Mouse (Mus musculus) spleen, embryonic (tissue): Measurements from ENCODE around the gene Pnkp.

Experiments
- CTCF ChIA-PET: fragments of 350-600 bp; sonication (Branson Sonifier 250); formaldehyde crosslinking; loops from one replicate; lab custom pipeline; 2022; lab: Charles Lee

Pnkp gene

DNA sequence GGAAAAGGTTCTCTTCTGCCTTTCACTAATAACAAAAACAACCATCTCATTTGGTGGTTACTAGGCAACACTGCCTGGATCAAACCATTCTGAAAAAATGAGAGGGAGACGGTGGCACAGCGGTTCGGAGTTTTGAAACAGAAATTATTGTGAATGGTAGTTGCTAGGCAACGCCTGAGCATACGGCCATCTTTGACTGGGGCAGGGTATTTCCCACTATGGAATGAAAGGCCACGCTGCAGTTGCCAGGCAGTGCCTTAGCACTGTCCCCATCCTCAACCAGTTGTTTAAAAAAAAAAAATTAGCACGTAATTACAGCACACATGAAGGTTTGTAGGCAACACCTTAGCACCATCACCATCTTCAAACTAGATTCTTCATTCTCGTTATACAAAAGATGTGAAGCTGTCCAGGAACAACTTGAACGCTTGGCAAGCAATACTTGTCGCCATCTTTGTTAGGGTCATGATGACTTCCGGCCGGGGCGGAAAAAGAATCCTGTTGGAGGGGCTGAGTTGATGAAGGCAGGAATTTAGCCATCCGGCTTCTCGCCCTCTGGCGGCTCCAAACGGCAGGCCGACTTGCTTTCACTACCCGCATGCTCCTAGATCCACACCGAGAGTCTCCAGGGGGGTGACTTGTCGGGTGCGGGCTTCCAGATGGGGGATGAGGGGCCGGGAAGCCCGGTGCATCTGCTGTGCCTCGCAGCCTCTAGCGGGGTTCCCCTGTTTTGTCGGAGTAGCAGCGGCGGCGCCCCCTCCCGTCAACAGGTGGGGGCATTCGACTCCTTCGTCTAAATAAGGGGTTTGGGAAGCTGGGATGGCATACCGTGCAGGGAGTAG is 38.9 kb downstream of the Pnkp start, which contains the start of gene Fuz:
Gene Fuz (plus strand): TSS at position 487 of the 842 bp plus-strand sequence.
- CTCF ChIA-PET: interaction anchor here (0.9 kb wide), 1 partner anchor 35 kb away, joined by 9 read pairs; no protein-coding TSS in a partner anchor

- CTCF ChIA-PET: interaction anchor here (1.4 kb wide), 1 partner anchor 24 kb away, joined by 3 read pairs; no protein-coding TSS in a partner anchor
Measured at GRCm38 (mm10) chr7:44896499-44896898, 39.6 kb downstream of the Pnkp start.

DNA sequence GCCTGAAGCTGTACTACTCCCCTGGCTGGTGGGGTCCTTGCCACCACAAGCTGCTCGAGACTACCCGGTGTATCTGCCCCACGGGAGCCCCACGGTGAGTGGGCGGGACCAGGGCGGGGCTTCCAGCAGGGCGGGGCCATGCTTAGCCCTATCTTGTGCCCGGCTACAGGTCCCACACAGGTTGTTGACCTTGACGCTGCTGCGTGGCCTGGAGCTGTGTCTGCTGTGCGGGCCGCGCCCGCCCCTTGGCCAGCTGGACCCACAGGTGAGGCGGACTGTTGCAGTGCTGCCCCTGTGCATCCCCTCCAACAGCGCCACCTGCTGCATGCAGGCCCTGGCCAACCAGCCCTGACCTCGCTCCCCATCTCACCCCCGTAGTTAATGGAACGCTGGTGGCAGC is 41.7 kb downstream of the Pnkp start:
- CTCF ChIA-PET: interaction anchor here (0.6 kb wide), 1 partner anchor 118 kb away, joined by 5 read pairs; the partner anchor contains the start of gene Scaf1

GRCm38 (mm10) chr7:44900632-44901031 is 43.7 kb downstream of the Pnkp start:
- CTCF ChIA-PET: interaction anchor here (0.7 kb wide), 1 partner anchor 106 kb away, joined by 4 read pairs; no protein-coding TSS in a partner anchor

GRCm38 (mm10) chr7:44901230-44901722 is 44.3 kb downstream of the Pnkp start:
- CTCF ChIA-PET: interaction anchor here (0.5 to 0.7 kb wide), 2 partner anchors 52 to 107 kb away, joined by 3 to 4 read pairs; no protein-coding TSS in a partner anchor

- CTCF ChIA-PET: no interaction called here
Measured at GRCm38 (mm10) chr7:44905430-44905829, 48.5 kb downstream of the Pnkp start.

- CTCF ChIA-PET: no interaction called here
Measured at GRCm38 (mm10) chr7:44908706-44909476, 52.0 kb downstream of the Pnkp start.
